Comparison of ENCODE assay signal across 21 mouse cellular contexts in genomic region chr1:67505746-67506145, GRCm38 (mm10).
DNase-seq lines count a peak whose midpoint lies in the region; ATAC-seq and TF ChIP-seq lines count a peak whose summit lies in the region.
"Had no signal": no experiment of that assay in that cellular context is flagged by ENCODE, and none has a peak within 500 bp of the region (broad histone marks: within the 10 kb centered on the region; RNA-seq: fewer than 3 reads in every experiment).

No protein-coding gene starts in this region.

- no peaks in the 10 kb centered on the region for H3K9me3 ChIP-seq in forebrain, postnatal 0 days (ENCODE audit: low read length)
- no peaks in the 10 kb centered on the region for H3K9me3 ChIP-seq in forebrain, embryonic 10.5 days
- H3K9me3 ChIP-seq in midbrain, postnatal 0 days (ENCODE audit: low read length), result no peaks in the 10 kb centered on the region
- H3K9me3 ChIP-seq in midbrain, embryonic 11.5 days (ENCODE audit: control insufficient read depth, low read length), result no peaks in the 10 kb centered on the region
- H3K9me3 ChIP-seq: embryonic facial prominence, embryonic 13.5 days; heart, embryonic 13.5 days; intestine, embryonic 15.5 days; liver, embryonic 15.5 days; midbrain, embryonic 13.5 days; neural tube, embryonic 15.5 days had no signal

- H3K36me3 ChIP-seq in forebrain, postnatal 0 days (ENCODE audit: insufficient read depth), result no peaks in the 10 kb centered on the region
- H3K36me3 ChIP-seq in forebrain, embryonic 10.5 days (replicated peaks), result no peaks in the 10 kb centered on the region
- no peaks in the 10 kb centered on the region for H3K36me3 ChIP-seq in midbrain, postnatal 0 days (ENCODE audit: insufficient read depth, low read length)
- no peaks in the 10 kb centered on the region for H3K36me3 ChIP-seq in midbrain, embryonic 11.5 days (ENCODE audit: control insufficient read depth, insufficient read depth, low read length)
- H3K36me3 ChIP-seq: embryonic facial prominence, embryonic 13.5 days; heart, embryonic 13.5 days; intestine, embryonic 15.5 days; liver, embryonic 15.5 days; midbrain, embryonic 13.5 days; neural tube, embryonic 15.5 days had no signal

- H3K9ac ChIP-seq in forebrain, postnatal 0 days, result no peak overlapping the region
- H3K9ac ChIP-seq in midbrain, postnatal 0 days (replicated peaks; ENCODE audit: low read length, poor library complexity, severe bottlenecking), result no peak overlapping the region
- no peak overlapping the region for H3K9ac ChIP-seq in midbrain, embryonic 11.5 days (ENCODE audit: low read length)
- H3K9ac ChIP-seq: embryonic facial prominence, embryonic 13.5 days; heart, embryonic 13.5 days; hindbrain, embryonic 14.5 days; intestine, embryonic 15.5 days; liver, embryonic 15.5 days; midbrain, embryonic 13.5 days; neural tube, embryonic 15.5 days had no signal

- ATAC-seq in forebrain, postnatal 0 days, result peak; percentile 42; the same call in 1 of the 2 replicates
- no peak for ATAC-seq in midbrain, postnatal 0 days (ENCODE audit: low FRiP score)
- ATAC-seq in midbrain, embryonic 11.5 days (ENCODE audit: low FRiP score), result no peak
- ATAC-seq: intestine, embryonic 15.5 days; midbrain, embryonic 13.5 days had no signal

- no peak overlapping the region for H3K27ac ChIP-seq in forebrain, postnatal 0 days (ENCODE audit: low read depth, low read length)
- H3K27ac ChIP-seq in forebrain, embryonic 10.5 days, result no peak overlapping the region
- no peak overlapping the region for H3K27ac ChIP-seq in midbrain, postnatal 0 days (ENCODE audit: low read depth, low read length)
- H3K27ac ChIP-seq in midbrain, embryonic 11.5 days (ENCODE audit: low read depth, low read length), result no peak overlapping the region
- H3K27ac ChIP-seq in layer of hippocampus, adult 2 months, result no peak overlapping the region
- H3K27ac ChIP-seq: embryonic facial prominence, embryonic 13.5 days; heart, embryonic 13.5 days; hindbrain, embryonic 14.5 days; intestine, embryonic 15.5 days; liver, embryonic 15.5 days; midbrain, embryonic 13.5 days; neural tube, embryonic 15.5 days had no signal

- no peak for TF ChIP-seq CTCF in forebrain, postnatal 0 days (IDR thresholded peaks at IDR 0.05; ENCODE audit: low read depth)
- no peak for TF ChIP-seq CTCF in midbrain, postnatal 0 days (IDR thresholded peaks at IDR 0.05)
- no peak for TF ChIP-seq CTCF in layer of hippocampus, adult 2 months (conservative IDR thresholded peaks at IDR 0.05)

- H3K4me1 ChIP-seq in forebrain, postnatal 0 days (ENCODE audit: insufficient read depth), result no peaks in the 10 kb centered on the region
- H3K4me1 ChIP-seq in forebrain, embryonic 10.5 days, result no peaks in the 10 kb centered on the region
- H3K4me1 ChIP-seq in midbrain, postnatal 0 days (ENCODE audit: insufficient read depth, low read length), result no peaks in the 10 kb centered on the region
- H3K4me1 ChIP-seq in midbrain, embryonic 11.5 days (ENCODE audit: control insufficient read depth, insufficient read depth, low read length), result no peaks in the 10 kb centered on the region
- H3K4me1 ChIP-seq: embryonic facial prominence, embryonic 13.5 days; heart, embryonic 13.5 days; intestine, embryonic 15.5 days; liver, embryonic 15.5 days; midbrain, embryonic 13.5 days; neural tube, embryonic 15.5 days had no signal

- no peak overlapping the region for H3K4me3 ChIP-seq in forebrain, postnatal 0 days (ENCODE audit: low read depth, low read length)
- no peak overlapping the region for H3K4me3 ChIP-seq in forebrain, embryonic 10.5 days
- H3K4me3 ChIP-seq in midbrain, postnatal 0 days (ENCODE audit: low read depth, low read length), result no peak overlapping the region
- H3K4me3 ChIP-seq in midbrain, embryonic 11.5 days (ENCODE audit: low read depth, low read length), result no peak overlapping the region
- H3K4me3 ChIP-seq in layer of hippocampus, adult 2 months, result no peak overlapping the region
- H3K4me3 ChIP-seq: embryonic facial prominence, embryonic 13.5 days; heart, embryonic 13.5 days; intestine, embryonic 15.5 days; liver, embryonic 15.5 days; midbrain, embryonic 13.5 days; neural tube, embryonic 15.5 days had no signal

- H3K4me2 ChIP-seq in forebrain, postnatal 0 days (ENCODE audit: low read depth), result no peak overlapping the region
- no peak overlapping the region for H3K4me2 ChIP-seq in midbrain, postnatal 0 days (ENCODE audit: low read depth, low read length, poor library complexity, severe bottlenecking)
- no peak overlapping the region for H3K4me2 ChIP-seq in midbrain, embryonic 11.5 days
- H3K4me2 ChIP-seq: embryonic facial prominence, embryonic 13.5 days; heart, embryonic 13.5 days; hindbrain, embryonic 14.5 days; intestine, embryonic 15.5 days; liver, embryonic 15.5 days; midbrain, embryonic 13.5 days; neural tube, embryonic 15.5 days had no signal

- WGBS in forebrain, postnatal 0 days, result 51% methylated on average over 2 of the region's 2 CpGs
- WGBS in forebrain, embryonic 10.5 days, result 92% methylated on average over 2 of the region's 2 CpGs
- 70% methylated on average over 2 of the region's 2 CpGs for WGBS in midbrain, postnatal 0 days
- 90% methylated on average over 2 of the region's 2 CpGs for WGBS in midbrain, embryonic 11.5 days

- peak; percentile 52 for DNase-seq in forebrain, postnatal 0 days
- DNase-seq in forebrain, embryonic 10.5 days (ENCODE audit: extremely low spot score, low spot score), result no peak
- peak; percentile 5 for DNase-seq in midbrain, postnatal 0 days (ENCODE audit: low spot score)
- no peak for DNase-seq in midbrain, embryonic 11.5 days (ENCODE audit: low spot score, missing footprints)
- DNase-seq in layer of hippocampus, adult 2 months (ENCODE audit: low spot score in 2 of 2), result peak; percentile 25 to 47
- DNase-seq in right cerebral cortex, postnatal 10 days (ENCODE audit: low spot score in 2 of 2), result peak; percentile 41 to 75
- no peak for DNase-seq in lung, postnatal 36 days
- DNase-seq in cerebellum, postnatal 36 days, result no peak
- DNase-seq: adrenal gland, postnatal 25 days; B cell, adult 2 months; cerebellum, adult 9-11 months; kidney, adult 9 months; kidney, postnatal 25 days; thymus, postnatal 25 days had no signal

- H3K27me3 ChIP-seq in forebrain, postnatal 0 days (ENCODE audit: insufficient read depth, low read length), result no peaks in the 10 kb centered on the region
- no peaks in the 10 kb centered on the region for H3K27me3 ChIP-seq in forebrain, embryonic 10.5 days (ENCODE audit: poor library complexity, severe bottlenecking)
- no peaks in the 10 kb centered on the region for H3K27me3 ChIP-seq in midbrain, postnatal 0 days (ENCODE audit: insufficient read depth, low read length)
- no peaks in the 10 kb centered on the region for H3K27me3 ChIP-seq in midbrain, embryonic 11.5 days (ENCODE audit: control insufficient read depth, insufficient read depth, low read length)
- H3K27me3 ChIP-seq: embryonic facial prominence, embryonic 13.5 days; heart, embryonic 13.5 days; intestine, embryonic 15.5 days; liver, embryonic 15.5 days; midbrain, embryonic 13.5 days; neural tube, embryonic 15.5 days had no signal

Comparison
In these comparisons a context has a peak if more than half of its experiments do, and no peak if none do; other contexts are left out.
1. DNase-seq: peak in forebrain, postnatal 0 days (single experiment), midbrain, postnatal 0 days (single experiment), layer of hippocampus, adult 2 months (2 of 2) and right cerebral cortex, postnatal 10 days (2 of 2); none in forebrain, embryonic 10.5 days (single experiment), midbrain, embryonic 11.5 days (single experiment), lung, postnatal 36 days (single experiment) and cerebellum, postnatal 36 days (0 of 2).